In the genomic region with DNA sequence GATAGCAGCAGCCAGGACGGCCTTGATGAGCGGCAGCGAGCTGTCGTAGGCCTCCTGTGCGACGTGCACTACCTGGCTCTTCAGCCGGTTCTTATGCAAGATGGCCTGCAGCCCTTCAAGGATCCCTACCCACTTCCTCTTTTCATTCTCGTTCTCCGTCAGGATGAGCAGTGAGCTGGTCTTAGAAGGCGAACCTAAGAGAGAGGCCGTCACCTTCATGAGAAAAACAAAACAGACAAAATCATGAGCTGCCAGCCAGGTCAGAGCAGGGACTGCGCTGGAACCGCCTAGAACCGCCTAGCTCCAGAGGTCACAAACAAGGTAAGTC, we compare ENCODE assay signal across 22 mouse cellular contexts. TPM values are rescaled to one million over a fixed set of nuclear protein-coding genes. Genes with fewer than 3 reads are reported as not detected.
DNase-seq lines count a peak whose midpoint lies in the region; ATAC-seq and TF ChIP-seq lines count a peak whose summit lies in the region.
"Had no signal": no experiment of that assay in that cellular context is flagged by ENCODE, and none has a peak within 500 bp of the region (broad histone marks: within the 10 kb centered on the region; RNA-seq: fewer than 3 reads in every experiment).

No protein-coding gene starts in this region.

- peak overlapping the region; percentile 17 for H3K4me3 ChIP-seq in E14TG2a.4 (replicated peaks; ENCODE audit: low read length)
- H3K4me3 ChIP-seq: forebrain, embryonic 13.5 days; heart, embryonic 13.5 days; hindbrain, embryonic 15.5 days had no signal

- DNase-seq in ZHBTc4 (ENCODE audit: low read depth, low spot score): peak; percentile 35
- peak; percentile 20 for DNase-seq in splenic B cell, adult 2 months (ENCODE audit: low read depth, low spot score)
- no peak for DNase-seq in thymus, postnatal 10 days (ENCODE audit: low spot score in 2 of 2)
- DNase-seq in lung, postnatal 14 days: no peak
- DNase-seq in left cerebral cortex, adult 11 months (ENCODE audit: low spot score): no peak
- DNase-seq: adrenal gland, adult 2 months; cerebellum, adult 11 months; cerebellum, adult 8-10 months; cerebellum, postnatal 14 days; forebrain, postnatal 0 days; gastrocnemius, postnatal 14 days; heart, adult 11 months; heart, postnatal 36 days had no signal

- TF ChIP-seq CTCF in E14TG2a.4 (conservative IDR thresholded peaks at IDR 0.05; ENCODE audit: low read length): no peak

- H3K27me3 ChIP-seq in E14TG2a.4 (ENCODE audit: insufficient read depth, low read length): no peaks in the 10 kb centered on the region
- no peaks in the 10 kb centered on the region for H3K27me3 ChIP-seq in splenic B cell, adult 2 months (ENCODE audit: control insufficient read depth, insufficient read depth, low read length, poor library complexity, severe bottlenecking)
- H3K27me3 ChIP-seq: forebrain, embryonic 13.5 days; heart, embryonic 13.5 days; hindbrain, embryonic 15.5 days had no signal

- ATAC-seq in megakaryocyte, adult 5-6 weeks (ENCODE audit: poor library complexity, severe bottlenecking): peak; percentile 69
- ATAC-seq: activated CD4-positive, CD25-positive, alpha-beta regulatory T cell, adult 4 months; CD4-positive, CD25-positive, alpha-beta regulatory T cell, adult 4 months; forebrain, embryonic 13.5 days; forebrain, postnatal 0 days; intestine, embryonic 16.5 days had no signal

- no peaks in the 10 kb centered on the region for H3K9me3 ChIP-seq in E14TG2a.4 (ENCODE audit: low read length)
- H3K9me3 ChIP-seq: forebrain, embryonic 13.5 days; heart, embryonic 13.5 days; hindbrain, embryonic 15.5 days had no signal

- peaks cover 95% of the 10 kb centered on the region for H3K36me3 ChIP-seq in E14TG2a.4 (ENCODE audit: insufficient read depth, low read length)
- no peaks in the 10 kb centered on the region for H3K36me3 ChIP-seq in splenic B cell, adult 2 months (ENCODE audit: control insufficient read depth, insufficient read depth, low read length, poor library complexity, severe bottlenecking)

- peaks cover 44% of the 10 kb centered on the region for H3K4me1 ChIP-seq in E14TG2a.4 (replicated peaks; ENCODE audit: low read depth, low read length)
- H3K4me1 ChIP-seq: forebrain, embryonic 13.5 days; heart, embryonic 13.5 days; hindbrain, embryonic 15.5 days had no signal

RNA-seq across cellular contexts. Expression of gene Amn, which starts 31.1 kb away (rescaled TPM):
- total RNA-seq in megakaryocyte, adult 5-6 weeks (2015): 0.13 TPM in 1 of 2 replicates, not detected in the other
- not detected in 2 replicates for total RNA-seq in megakaryocyte, adult 5-6 weeks (2017)
- total RNA-seq: adrenal gland, adult 2 months; gastrocnemius, adult 18-20 months; heart, postnatal 36 days had no signal

Comparison
In these comparisons a context has a peak if more than half of its experiments do, and no peak if none do; other contexts are left out.
1. DNase-seq: peak in ZHBTc4 (single experiment) and splenic B cell, adult 2 months (single experiment); none in thymus, postnatal 10 days (0 of 2), lung, postnatal 14 days (single experiment) and left cerebral cortex, adult 11 months (single experiment).